Mouse (Mus musculus): ENCODE results near the gene Mllt11. TPM values are rescaled to one million over a fixed set of nuclear protein-coding genes. Genes with fewer than 3 reads are reported as not detected.

The Mllt11 gene
- total RNA-seq, 2 experiments from 2014 or later = 6.1 to 7.3 TPM

DNA sequence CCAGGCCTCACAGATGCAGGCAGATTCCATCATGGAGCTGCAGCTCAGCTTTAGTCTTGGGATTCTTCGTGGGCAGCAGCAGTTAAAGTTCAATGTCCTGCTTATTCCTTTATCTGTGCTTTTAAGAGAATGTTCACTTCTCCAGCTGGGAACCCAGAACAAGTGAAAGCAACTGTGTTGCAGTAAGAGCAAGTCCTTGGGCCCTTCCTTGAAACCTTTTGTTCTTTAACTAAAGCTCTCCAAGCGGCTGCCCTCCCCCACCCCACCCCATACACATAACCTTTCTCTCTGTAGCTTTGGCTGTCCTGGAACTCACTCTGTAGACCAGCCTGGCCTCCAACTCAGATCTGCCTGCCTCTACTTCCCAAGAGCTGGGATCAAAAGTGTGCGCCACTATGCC is 55.5 kb downstream of the Mllt11 start:
- no peak for ATAC-seq (ENCODE audit: poor library complexity, severe bottlenecking)

- peak; percentile 96 for ATAC-seq (ENCODE audit: poor library complexity, severe bottlenecking)
These were observed 57.9 kb downstream of the Mllt11 start for GRCm38 (mm10) chr3:95174011-95174592.

- ATAC-seq (ENCODE audit: poor library complexity, severe bottlenecking) = peak; percentile 21; the same call in 1 of the 2 replicates
These were observed 58.6 kb downstream of the Mllt11 start for GRCm38 (mm10) chr3:95173256-95173949.

GRCm38 (mm10) chr3:95172526-95173255 is 59.3 kb downstream of the Mllt11 start:
- no peak for ATAC-seq (ENCODE audit: poor library complexity, severe bottlenecking)

GRCm38 (mm10) chr3:95171105-95171504 is 60.9 kb downstream of the Mllt11 start:
- no peak for ATAC-seq (ENCODE audit: poor library complexity, severe bottlenecking)

GRCm38 (mm10) chr3:95169996-95170395 is 62.0 kb downstream of the Mllt11 start:
- ATAC-seq (ENCODE audit: poor library complexity, severe bottlenecking) = no peak

Other genes with a start within 250 kb of the Mllt11 start
- 10.0 and 15.7 TPM in 2 replicates for gene Zfp687, start 216.7 kb downstream of the Mllt11 start, total RNA-seq (2015)
- 11.7 and 39.5 TPM in 2 replicates for gene Zfp687, start 216.7 kb downstream of the Mllt11 start, total RNA-seq (2017)
- gene Psmd4, start 189.6 kb downstream of the Mllt11 start, total RNA-seq (2015) = 80.0 and 91.9 TPM in 2 replicates
- gene Psmd4, start 189.6 kb downstream of the Mllt11 start, total RNA-seq (2017) = 224 and 226 TPM in 2 replicates
- 9.7 and 15.8 TPM in 2 replicates for gene Pip5k1a, start 125.2 kb downstream of the Mllt11 start, total RNA-seq (2015)
- gene Pip5k1a, start 125.2 kb downstream of the Mllt11 start, total RNA-seq (2017) = 12.4 and 14.5 TPM in 2 replicates
- gene Vps72, start 121.1 kb downstream of the Mllt11 start, total RNA-seq (2015) = 33.6 and 37.3 TPM in 2 replicates
- 74.0 and 77.3 TPM in 2 replicates for gene Vps72, start 121.1 kb downstream of the Mllt11 start, total RNA-seq (2017)
- 1.1 and 4.4 TPM in 2 replicates for gene Tmod4, start 107.7 kb downstream of the Mllt11 start, total RNA-seq (2015)
- not detected in 2 replicates for gene Tmod4, start 107.7 kb downstream of the Mllt11 start, total RNA-seq (2017)
- gene Scnm1, start 98.2 kb downstream of the Mllt11 start, total RNA-seq (2015) = 51.3 and 61.3 TPM in 2 replicates
- gene Scnm1, start 98.2 kb downstream of the Mllt11 start, total RNA-seq (2017) = 68.0 and 72.8 TPM in 2 replicates
- 3.3 and 3.8 TPM in 2 replicates for gene Lysmd1, start 98.1 kb downstream of the Mllt11 start, total RNA-seq (2015)
- 4.4 and 5.0 TPM in 2 replicates for gene Lysmd1, start 98.1 kb downstream of the Mllt11 start, total RNA-seq (2017)
- 77.5 and 85.2 TPM in 2 replicates for gene Tnfaip8l2, start 89.8 kb downstream of the Mllt11 start, total RNA-seq (2015)
- 103 and 115 TPM in 2 replicates for gene Tnfaip8l2, start 89.8 kb downstream of the Mllt11 start, total RNA-seq (2017)
- gene Sema6c, start 71.7 kb downstream of the Mllt11 start, total RNA-seq (2015) = 0.04 TPM in 1 of 2 replicates, not detected in the other
- not detected in 2 replicates for gene Sema6c, start 71.7 kb downstream of the Mllt11 start, total RNA-seq (2017)
- gene Gabpb2, start 14.3 kb downstream of the Mllt11 start, total RNA-seq (2015) = 37.6 and 39.3 TPM in 2 replicates
- 64.2 and 73.3 TPM in 2 replicates for gene Gabpb2, start 14.3 kb downstream of the Mllt11 start, total RNA-seq (2017)
- 131 and 142 TPM in 2 replicates for gene Cdc42se1, start 3.4 kb downstream of the Mllt11 start, total RNA-seq (2015)
- gene Cdc42se1, start 3.4 kb downstream of the Mllt11 start, total RNA-seq (2017) = 151 TPM in 2 replicates
- gene Gm128, start 9.4 kb upstream of the Mllt11 start, total RNA-seq (2015) = 0.16 and 0.21 TPM in 2 replicates
- gene Gm128, start 9.4 kb upstream of the Mllt11 start, total RNA-seq (2017) = not detected in 2 replicates
- not detected in 2 replicates for gene Bnipl, start 19.0 kb upstream of the Mllt11 start, total RNA-seq (2015)
- not detected in 2 replicates for gene Bnipl, start 19.0 kb upstream of the Mllt11 start, total RNA-seq (2017)
- gene Mindy1, start 49.2 kb upstream of the Mllt11 start, total RNA-seq (2015) = 49.5 and 55.2 TPM in 2 replicates
- gene Mindy1, start 49.2 kb upstream of the Mllt11 start, total RNA-seq (2017) = 44.0 and 54.1 TPM in 2 replicates
- 12.4 and 14.5 TPM in 2 replicates for gene Prune1, start 49.9 kb upstream of the Mllt11 start, total RNA-seq (2015)
- gene Prune1, start 49.9 kb upstream of the Mllt11 start, total RNA-seq (2017) = 7.8 and 10.2 TPM in 2 replicates
- gene Anxa9, start 75.0 kb upstream of the Mllt11 start, total RNA-seq (2015) = 3.0 and 3.8 TPM in 2 replicates
- gene Anxa9, start 75.0 kb upstream of the Mllt11 start, total RNA-seq (2017) = 1.9 and 2.4 TPM in 2 replicates
- gene Cers2, start 82.6 kb upstream of the Mllt11 start, total RNA-seq (2015) = 184 and 191 TPM in 2 replicates
- gene Cers2, start 82.6 kb upstream of the Mllt11 start, total RNA-seq (2017) = 86.0 and 107 TPM in 2 replicates
- 20.5 and 21.2 TPM in 2 replicates for gene Setdb1, start 125.0 kb upstream of the Mllt11 start, total RNA-seq (2015)
- gene Setdb1, start 125.0 kb upstream of the Mllt11 start, total RNA-seq (2017) = 22.4 and 23.8 TPM in 2 replicates
- not detected in 2 replicates for gene 4930558C23Rik, start 170.7 kb upstream of the Mllt11 start, total RNA-seq (2015)
- not detected in 2 replicates for gene 4930558C23Rik, start 170.7 kb upstream of the Mllt11 start, total RNA-seq (2017)
- 26.8 and 30.6 TPM in 2 replicates for gene Arnt, start 202.2 kb upstream of the Mllt11 start, total RNA-seq (2015)
- gene Arnt, start 202.2 kb upstream of the Mllt11 start, total RNA-seq (2017) = 27.8 and 36.1 TPM in 2 replicates

Data from megakaryocyte, adult 5-6 weeks (primary cell).